Mouse (Mus musculus) skeletal muscle tissue, adult 2 months (tissue): Measurements from ENCODE around the gene Parp14.
A peak's percentile ranks its signal among the peaks of the same experiment; 100 is the strongest.
"Not testable (repeated sequence)": the region's sequence is repeated elsewhere in the genome, so short reads cannot be mapped to it uniquely, and the experiment has no call there.

Source experiments
- DNase-seq: peaks from one replicate; pipeline ENCODE4 v3.0.0-alpha.2; 2012; ENCODE audit warnings: low read depth, low spot score

The Parp14 gene

GRCm38 (mm10) chr16:35871048-35871851 lies at the start of gene Parp14:
Gene Parp14 (minus strand): TSS chr16:35871544.
- DNase-seq = no peak

GRCm38 (mm10) chr16:35918721-35919543 lies 47.6 kb upstream of the Parp14 start:
- DNase-seq = no peak

- no peak for DNase-seq
Observed at GRCm38 (mm10) chr16:35914301-35914700, 43.0 kb upstream of the Parp14 start.

- no peak for DNase-seq
Observed at GRCm38 (mm10) chr16:35913526-35913925, 42.2 kb upstream of the Parp14 start.

GRCm38 (mm10) chr16:35911449-35911848 lies 40.1 kb upstream of the Parp14 start:
- no peak for DNase-seq

GRCm38 (mm10) chr16:35907432-35908201 lies 36.3 kb upstream of the Parp14 start:
- peak; percentile 90 for DNase-seq

- DNase-seq = no peak
Observed at GRCm38 (mm10) chr16:35906887-35907286, 35.5 kb upstream of the Parp14 start.

- DNase-seq = no peak
Observed at GRCm38 (mm10) chr16:35905819-35906485, 34.6 kb upstream of the Parp14 start.

GRCm38 (mm10) chr16:35905355-35905754 lies 34.0 kb upstream of the Parp14 start:
- DNase-seq = no peak

GRCm38 (mm10) chr16:35904121-35904736 lies 32.9 kb upstream of the Parp14 start:
- no peak for DNase-seq

- DNase-seq = no peak
Observed at GRCm38 (mm10) chr16:35903014-35903640, 31.8 kb upstream of the Parp14 start.

GRCm38 (mm10) chr16:35900541-35900940 lies 29.2 kb upstream of the Parp14 start:
- DNase-seq = no peak

GRCm38 (mm10) chr16:35894997-35895396 lies 23.7 kb upstream of the Parp14 start:
- DNase-seq = no peak

GRCm38 (mm10) chr16:35891603-35892002 lies 20.3 kb upstream of the Parp14 start:
- not testable (repeated sequence) for DNase-seq

- DNase-seq = no peak
Observed at GRCm38 (mm10) chr16:35890645-35891044, 19.3 kb upstream of the Parp14 start.

- DNase-seq = no peak
Observed at GRCm38 (mm10) chr16:35888910-35889309, 17.6 kb upstream of the Parp14 start.

- DNase-seq = no peak
Observed at GRCm38 (mm10) chr16:35888174-35888573, 16.8 kb upstream of the Parp14 start.

- DNase-seq = peak; percentile 50
Observed at GRCm38 (mm10) chr16:35874416-35874815, 3.1 kb upstream of the Parp14 start.

GRCm38 (mm10) chr16:35872410-35873006 lies 1.2 kb upstream of the Parp14 start:
- no peak for DNase-seq

- DNase-seq = no peak
Observed at GRCm38 (mm10) chr16:35871898-35872297, 554 bp upstream of the Parp14 start.
